Mouse (Mus musculus) spleen, embryonic (tissue): ENCODE measurements around the gene Tekt1.

ENCODE experiments used
- CTCF ChIA-PET: fragments of 350-600 bp; sonication (Branson Sonifier 250); formaldehyde crosslinking; loops from one replicate; lab custom pipeline; 2022; lab: Charles Lee

Gene Tekt1

GRCm38 (mm10) chr11:72389407-72390142 lies 27.3 kb upstream of the Tekt1 start:
- CTCF ChIA-PET: no interaction called here

- CTCF ChIA-PET: no interaction called here
Measured at GRCm38 (mm10) chr11:72388113-72388529, 25.9 kb upstream of the Tekt1 start.

DNA sequence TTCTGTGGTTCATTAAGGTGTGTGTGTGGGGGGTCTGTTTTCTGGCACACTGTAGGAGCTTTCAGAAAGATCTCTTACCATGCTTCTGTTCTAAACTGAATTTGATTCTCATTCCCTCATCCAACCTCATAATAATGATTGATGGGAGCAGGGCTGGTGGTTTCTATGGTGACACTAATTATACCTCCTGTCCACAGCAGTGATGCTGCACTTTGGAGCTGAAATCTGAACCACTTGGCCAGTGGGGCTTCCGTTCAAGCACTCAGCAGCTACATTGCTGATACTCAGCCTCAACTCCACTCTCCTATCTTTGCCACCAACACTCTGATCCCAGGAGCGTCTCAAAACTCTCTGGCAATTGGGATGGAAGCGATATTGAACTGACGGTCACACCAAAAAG lies 17.1 kb upstream of the Tekt1 start:
- CTCF ChIA-PET: no interaction called here

DNA sequence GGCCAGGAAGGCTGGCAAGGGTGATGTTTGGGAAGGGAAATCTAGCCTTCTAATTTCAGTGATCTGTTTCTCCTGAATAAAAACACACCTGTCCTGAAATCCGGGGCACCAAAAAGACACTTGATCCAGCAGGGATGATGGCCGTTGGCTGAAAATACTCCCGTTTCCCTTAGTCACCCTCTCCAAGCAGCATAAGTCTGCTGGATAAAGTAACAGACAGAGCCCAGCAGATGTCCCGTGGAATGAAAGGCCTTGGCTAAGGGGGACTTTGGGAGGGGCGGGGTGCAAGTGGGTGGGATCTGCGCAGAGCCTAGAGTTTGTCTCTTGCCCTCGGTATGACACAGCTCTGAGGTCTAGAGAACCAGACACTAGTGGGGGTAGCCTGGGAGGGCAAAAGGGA lies 16.0 kb upstream of the Tekt1 start:
- CTCF ChIA-PET: no interaction called here

DNA sequence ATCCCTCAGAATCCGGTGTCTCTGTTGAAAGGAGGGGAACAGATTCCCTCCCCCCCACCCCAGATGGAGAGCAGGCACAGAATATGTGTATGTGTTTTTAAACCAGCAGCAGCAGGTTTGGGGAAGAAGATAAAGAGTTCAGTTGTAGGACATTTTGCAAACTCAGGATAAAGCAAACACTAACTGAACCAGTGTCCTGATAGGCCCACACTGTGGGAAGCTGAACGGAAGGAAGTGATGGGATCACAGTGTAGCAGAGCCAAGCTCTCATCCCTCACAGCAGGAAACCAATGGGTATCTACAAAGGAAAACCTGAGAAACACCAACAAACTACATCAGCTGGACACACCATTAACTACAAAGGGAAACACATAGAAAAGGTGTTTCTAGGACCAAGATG lies 14.3 kb upstream of the Tekt1 start:
- CTCF ChIA-PET: no interaction called here

GRCm38 (mm10) chr11:72369904-72370672 lies 7.8 kb upstream of the Tekt1 start:
- CTCF ChIA-PET: no interaction called here

GRCm38 (mm10) chr11:72367934-72368674 lies 5.9 kb upstream of the Tekt1 start:
- CTCF ChIA-PET: no interaction called here

- CTCF ChIA-PET: no interaction called here
Measured at GRCm38 (mm10) chr11:72366126-72366525, 3.9 kb upstream of the Tekt1 start.

- CTCF ChIA-PET: no interaction called here
Measured at GRCm38 (mm10) chr11:72364526-72364925, 2.3 kb upstream of the Tekt1 start.

- CTCF ChIA-PET: no interaction called here
Measured at GRCm38 (mm10) chr11:72363523-72364240, 1.4 kb upstream of the Tekt1 start.

DNA sequence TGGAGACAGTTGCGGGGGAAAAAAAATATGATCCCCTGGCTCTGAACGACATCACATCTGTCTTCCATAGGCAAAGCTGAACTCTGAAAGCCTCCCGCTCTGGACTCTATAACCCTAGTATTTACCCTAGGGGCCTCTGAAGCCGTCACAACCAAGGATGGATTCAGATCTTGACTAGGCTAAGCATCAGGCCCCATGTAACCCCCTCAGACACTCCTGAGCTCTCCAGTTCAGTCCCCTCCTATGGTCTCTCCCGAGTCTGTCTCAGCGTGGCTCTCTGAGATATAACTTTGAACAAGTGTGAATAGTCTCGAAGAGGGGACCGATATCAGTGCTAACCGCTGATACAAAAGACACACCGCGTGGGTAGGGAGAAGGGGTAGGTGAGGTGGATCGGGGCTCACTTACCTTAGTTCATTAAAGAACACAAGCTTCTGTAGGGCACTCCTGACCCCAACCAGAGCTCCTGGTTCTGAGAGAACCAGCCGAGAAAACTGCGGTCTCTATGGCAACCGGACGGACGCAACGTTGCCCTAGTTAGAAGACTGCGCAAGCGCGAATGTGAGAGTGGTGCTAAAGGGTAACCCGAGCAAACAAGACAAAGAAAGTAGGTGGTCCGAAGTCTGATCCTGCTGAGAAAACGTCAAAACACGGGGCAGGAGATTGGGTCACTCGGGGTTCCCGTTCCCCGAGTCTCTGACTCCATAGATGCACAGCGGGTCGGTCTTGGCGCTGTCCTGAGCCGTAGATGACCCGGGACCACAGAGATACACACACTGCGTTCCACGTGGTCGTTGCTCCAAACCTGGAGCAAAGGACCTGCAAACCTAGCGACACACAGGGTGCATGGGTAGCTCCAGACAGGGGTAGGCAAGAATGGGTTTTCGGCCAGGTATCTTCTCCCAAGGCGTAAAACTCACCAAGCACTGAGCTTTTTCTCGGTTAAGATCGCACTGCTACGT lies 576 bp downstream of the Tekt1 start:
- CTCF ChIA-PET: interaction anchor here (0.8 kb wide), 1 partner anchor 102 kb away, joined by 7 read pairs; no protein-coding TSS in a partner anchor

DNA sequence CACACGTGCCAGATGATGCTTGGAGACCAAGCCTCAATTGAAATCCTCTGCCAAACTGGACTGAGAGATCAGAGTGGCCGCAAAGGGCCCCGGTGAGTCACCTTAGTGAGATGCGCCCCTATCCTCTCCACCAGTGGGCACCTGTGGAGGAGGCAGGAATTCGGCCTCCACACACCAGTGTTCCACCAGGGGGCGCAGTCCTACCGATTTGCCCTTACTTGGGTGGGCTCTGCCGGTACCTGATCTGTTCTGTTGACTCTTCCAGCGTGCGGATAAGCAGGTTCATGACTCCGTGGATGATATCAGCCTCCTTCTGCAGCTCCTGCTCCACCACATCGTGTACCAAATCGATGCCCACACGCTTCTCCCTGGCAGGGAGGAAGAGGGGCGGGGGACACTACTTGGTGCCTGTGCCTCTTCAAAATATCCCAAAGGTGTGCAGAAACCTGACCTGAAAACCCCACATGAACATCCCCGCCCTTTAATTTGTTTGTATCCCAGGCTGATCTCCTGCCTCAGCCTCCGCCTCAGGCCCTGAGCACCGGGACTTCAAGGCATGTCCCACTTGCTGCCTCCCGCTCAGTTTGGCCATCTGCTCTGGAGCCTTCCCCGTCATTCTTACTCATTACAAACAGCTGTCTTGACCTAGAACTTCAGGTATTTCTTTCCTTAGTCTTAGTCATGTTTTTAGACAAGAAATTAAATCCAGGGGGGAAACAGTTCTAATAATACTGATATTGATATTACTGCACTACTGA lies 7.1 kb downstream of the Tekt1 start:
- CTCF ChIA-PET: interaction anchor here (0.6 to 1.0 kb wide), 2 partner anchors 39 to 209 kb away, joined by 3 to 4 read pairs; no protein-coding TSS in a partner anchor

- CTCF ChIA-PET: interaction anchor here (0.9 kb wide), 1 partner anchor 9 kb away, joined by 5 read pairs; no protein-coding TSS in a partner anchor
Measured at GRCm38 (mm10) chr11:72353186-72353585, 9.1 kb downstream of the Tekt1 start.

GRCm38 (mm10) chr11:72352272-72352671 lies 10.0 kb downstream of the Tekt1 start:
- CTCF ChIA-PET: no interaction called here

GRCm38 (mm10) chr11:72349652-72350051 lies 12.6 kb downstream of the Tekt1 start:
- CTCF ChIA-PET: no interaction called here

DNA sequence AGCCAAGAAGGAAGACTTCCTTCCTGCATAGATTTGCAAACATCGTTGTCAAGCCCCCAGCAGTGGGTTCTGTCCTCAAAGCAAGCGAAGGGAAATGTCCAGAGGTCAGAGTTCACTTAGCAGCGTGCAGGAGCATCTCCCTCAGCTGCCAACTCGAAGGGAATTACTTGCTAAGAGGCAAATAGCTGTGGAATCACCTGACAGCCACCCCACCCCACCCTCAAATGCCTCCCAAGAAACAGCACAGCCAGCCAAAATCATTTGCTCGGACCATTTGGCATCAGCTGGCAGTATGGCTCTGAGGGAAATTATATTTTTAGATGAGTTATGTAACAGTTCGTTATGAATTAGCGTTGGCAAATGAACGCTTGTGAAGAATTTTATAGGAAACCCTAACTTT lies 13.2 kb downstream of the Tekt1 start:
- CTCF ChIA-PET: interaction anchor here (0.6 kb wide), 1 partner anchor 216 kb away, joined by 3 read pairs; no protein-coding TSS in a partner anchor

DNA sequence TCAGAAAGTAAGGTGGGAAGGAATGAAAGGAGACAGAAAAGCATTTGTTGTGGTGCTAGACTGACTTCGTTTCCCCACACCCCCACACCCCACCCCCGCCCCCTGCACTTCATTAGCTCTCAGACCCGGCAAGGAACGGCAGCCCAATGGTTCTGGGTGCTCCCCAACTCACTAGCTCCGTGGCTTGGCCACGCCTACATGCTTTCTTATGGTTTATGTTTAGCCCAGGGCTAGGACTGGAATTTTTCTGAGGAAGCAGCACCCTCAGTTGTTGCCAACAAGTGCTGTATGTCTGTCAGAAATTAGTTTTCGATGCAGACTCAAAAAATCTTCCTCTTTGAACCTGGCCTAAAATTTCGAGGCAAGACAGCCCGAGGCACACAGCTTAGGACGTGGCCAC lies 13.7 kb downstream of the Tekt1 start:
- CTCF ChIA-PET: interaction anchor here (0.6 kb wide), 1 partner anchor 217 kb away, joined by 3 read pairs; no protein-coding TSS in a partner anchor

GRCm38 (mm10) chr11:72344486-72344885 lies 17.8 kb downstream of the Tekt1 start:
- CTCF ChIA-PET: interaction anchor here (0.7 to 1.1 kb wide), 2 partner anchors 8 to 82 kb away, joined by 3 to 5 read pairs; no protein-coding TSS in a partner anchor

GRCm38 (mm10) chr11:72343904-72344303 lies 18.3 kb downstream of the Tekt1 start:
- CTCF ChIA-PET: interaction anchor here (0.7 to 1.1 kb wide), 2 partner anchors 9 to 83 kb away, joined by 3 to 5 read pairs; no protein-coding TSS in a partner anchor
